ENCODE assay signal across 2 mouse cellular contexts in the genomic region with DNA sequence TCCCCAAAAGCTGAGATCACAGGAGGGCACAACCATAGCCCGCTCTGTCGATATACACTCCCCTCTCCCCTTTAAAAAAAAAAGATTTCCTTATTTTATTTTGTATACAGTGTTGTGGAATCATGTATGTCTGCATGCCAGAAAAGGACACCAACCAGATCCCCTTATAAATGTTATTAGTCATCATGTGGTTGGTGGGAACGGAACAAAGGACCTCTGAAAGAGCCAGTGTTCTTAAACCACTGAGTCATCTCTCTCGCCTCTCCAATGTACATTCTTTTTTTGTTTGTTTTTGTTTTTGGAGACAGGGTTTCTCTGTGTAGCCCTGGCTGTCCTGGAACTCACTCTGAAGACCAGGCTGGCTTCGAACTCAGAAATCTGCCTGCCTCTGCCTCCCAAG.
TF ChIP-seq lines count a peak whose summit lies in the region.

No protein-coding gene starts in this region.

TF ChIP-seq in CH12.LX, 34 proteins besides CTCF, POLR2A, EP300 and RAD21 (continued from another document):
- no peak for TF ChIP-seq CHD1 (IDR thresholded peaks at IDR 0.05; ENCODE audit: low read depth, low read length)
- TF ChIP-seq ETS1 (conservative IDR thresholded peaks at IDR 0.05; ENCODE audit: low read depth, low read length): no peak
- TF ChIP-seq PAX5 (IDR thresholded peaks at IDR 0.05; ENCODE audit: low read length): no peak
- TF ChIP-seq ZC3H11A (IDR thresholded peaks at IDR 0.05; ENCODE audit: low read depth, low read length): no peak
- TF ChIP-seq MAZ (IDR thresholded peaks at IDR 0.05; ENCODE audit: low read depth, low read length): no peak
- TF ChIP-seq MEF2A (IDR thresholded peaks at IDR 0.05; ENCODE audit: borderline replicate concordance, low read depth, low read length): no peak
- TF ChIP-seq TCF12 (IDR thresholded peaks at IDR 0.05; ENCODE audit: low read depth, low read length): no peak
- no peak for TF ChIP-seq USF1 (IDR thresholded peaks at IDR 0.05; ENCODE audit: low read depth, low read length)
- TF ChIP-seq MXI1 (IDR thresholded peaks at IDR 0.05; ENCODE audit: low read depth, low read length): no peak
- TF ChIP-seq TBP (conservative IDR thresholded peaks at IDR 0.05; ENCODE audit: low read depth, low read length): no peak

TF ChIP-seq in myocyte, 11 proteins besides CTCF, POLR2A, EP300 and RAD21 (continued from another document):
- no peak for TF ChIP-seq MYOG (IDR thresholded peaks at IDR 0.05; ENCODE audit: control insufficient read depth in 1 of 3, insufficient read depth in 1 of 3, insufficient read length in 2 of 3, low read depth in 2 of 3)
- TF ChIP-seq SRF (IDR thresholded peaks at IDR 0.05; ENCODE audit: control insufficient read depth, insufficient read length, low read depth): no peak
- TF ChIP-seq POLR2AphosphoS2 (IDR thresholded peaks at IDR 0.05; ENCODE audit: insufficient read length, low read depth): no peak
TF ChIP-seq in myocyte: peak in this region for 0.
